Mouse (Mus musculus): ENCODE measurements around the gene Acat3. TPM values are rescaled to one million over a fixed set of nuclear protein-coding genes. Genes with fewer than 3 reads are reported as not detected.
A peak's percentile ranks its signal among the peaks of the same experiment; 100 is the strongest.
"Not testable (repeated sequence)": the region's sequence is repeated elsewhere in the genome, so short reads cannot be mapped to it uniquely, and the experiment has no call there.

Gene Acat3
- polyA plus RNA-seq, 2 experiments, result 3.9 to 4.4 TPM

DNA sequence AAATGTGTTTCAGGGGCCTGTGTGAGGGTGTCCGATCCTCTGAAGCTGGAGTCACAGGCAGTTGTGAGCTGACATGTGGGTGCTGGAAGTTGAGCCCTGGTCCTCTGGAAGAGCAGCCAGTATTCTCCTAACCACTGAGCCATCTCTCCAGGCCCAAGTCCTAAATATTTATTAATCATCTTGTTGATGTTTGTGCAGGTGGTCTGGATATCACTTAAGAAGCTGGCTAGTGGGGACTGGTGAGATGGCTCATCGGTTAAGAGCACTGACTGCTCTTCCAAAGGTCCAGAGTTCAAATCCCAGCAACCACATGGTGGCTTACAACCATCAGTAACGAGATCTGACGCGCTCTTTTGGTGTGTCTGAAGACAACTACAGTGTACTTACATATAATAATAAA lies 9.3 kb upstream of the Acat3 start:
- Histone ChIP-seq H3K4me1 (replicated peaks; ENCODE audit: control insufficient read depth in 2 of 2, insufficient read depth in 2 of 2, low read length in 1 of 2) (no peaks in the 10 kb centered on the region), H3K9ac (replicated peaks) (no peak overlapping the region), H3K36me3 (replicated peaks; ENCODE audit: control insufficient read depth, insufficient read depth, low read depth) (peaks cover 24% of the 10 kb centered on the region), H3K4me3 (ENCODE audit: insufficient read depth in 1 of 2, low read depth in 2 of 2, low read length in 2 of 2) (no peak overlapping the region), H3K27ac (no peak overlapping the region), H3K4me2 (ENCODE audit: low read depth) (no peak overlapping the region), H3K9me3 (ENCODE audit: control insufficient read depth, low read length) (no peaks in the 10 kb centered on the region), H3K27me3 (ENCODE audit: control insufficient read depth, insufficient read depth, low read length) (no peaks in the 10 kb centered on the region)
- ATAC-seq (ENCODE audit: insufficient read depth) (no peak), DNase-seq (ENCODE audit: low read depth in 3 of 3, low spot score in 3 of 3) (no peak)
- TF ChIP-seq CTCF (IDR thresholded peaks at IDR 0.05; ENCODE audit: low read depth) (no peak), EP300 (IDR thresholded peaks at IDR 0.05; ENCODE audit: low read depth) (no peak)
- 83% methylated on average over 5 of the region's 5 CpGs for WGBS (ENCODE audit: insufficient replicate concordance)

DNA sequence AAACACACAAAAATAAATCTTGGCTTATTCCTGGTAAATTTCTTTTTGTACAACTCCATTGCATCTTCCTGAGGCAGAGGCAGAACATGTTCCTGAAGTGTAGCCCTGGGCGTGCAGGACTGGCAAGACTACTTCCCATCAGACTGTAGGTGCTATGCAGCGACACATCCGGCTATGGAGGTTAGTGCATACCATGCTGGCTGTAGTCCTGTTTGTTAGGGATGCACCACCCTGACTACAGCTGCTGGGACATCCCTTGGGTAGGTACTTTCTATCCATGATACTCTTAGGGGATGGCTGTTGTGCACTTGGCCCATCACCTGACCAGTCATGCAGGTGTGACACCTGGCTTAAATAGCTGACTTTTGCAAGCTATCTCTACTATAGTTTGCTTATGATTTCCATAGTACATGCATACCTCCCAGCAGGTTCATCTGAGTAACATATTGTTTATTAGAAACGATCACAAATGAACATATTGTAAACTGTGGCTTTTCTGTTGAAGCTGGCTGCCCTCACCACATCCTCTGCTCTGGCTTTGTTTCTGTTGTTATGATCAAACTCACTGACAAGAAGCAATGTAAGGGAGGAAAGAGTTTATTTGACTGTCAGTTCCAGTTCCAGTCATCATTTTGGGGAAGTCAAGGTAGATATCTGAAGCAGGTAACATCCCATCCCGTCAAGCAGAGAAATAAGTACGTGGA lies 2.2 kb upstream of the Acat3 start:
- WGBS (ENCODE audit: insufficient replicate concordance), result 73% methylated on average over 6 of the region's 6 CpGs
- peaks cover 8% of the 10 kb centered on the region for H3K36me3 ChIP-seq (replicated peaks; ENCODE audit: control insufficient read depth, insufficient read depth, low read depth)
- H3K9ac ChIP-seq (replicated peaks), result no peak overlapping the region
- DNase-seq (ENCODE audit: low read depth in 3 of 3, low spot score in 3 of 3) (no peak), ATAC-seq (ENCODE audit: insufficient read depth) (no peak)
- TF ChIP-seq EP300 (IDR thresholded peaks at IDR 0.05; ENCODE audit: low read depth), result no peak
- no peak for TF ChIP-seq CTCF (IDR thresholded peaks at IDR 0.05; ENCODE audit: low read depth)
- H3K4me1 ChIP-seq (replicated peaks; ENCODE audit: control insufficient read depth in 2 of 2, insufficient read depth in 2 of 2, low read length in 1 of 2), result peaks cover 0 to 11% of the 10 kb centered on the region in 2 experiments; a peak in 3 of 4 replicates
- no peaks in the 10 kb centered on the region for H3K27me3 ChIP-seq (ENCODE audit: control insufficient read depth, insufficient read depth, low read length)
- no peaks in the 10 kb centered on the region for H3K9me3 ChIP-seq (ENCODE audit: control insufficient read depth, low read length)
- H3K4me3 ChIP-seq (ENCODE audit: insufficient read depth in 1 of 2, low read depth in 2 of 2, low read length in 2 of 2), result no peak overlapping the region
- no peak overlapping the region for H3K4me2 ChIP-seq (ENCODE audit: low read depth)
- no peak overlapping the region for H3K27ac ChIP-seq

DNA sequence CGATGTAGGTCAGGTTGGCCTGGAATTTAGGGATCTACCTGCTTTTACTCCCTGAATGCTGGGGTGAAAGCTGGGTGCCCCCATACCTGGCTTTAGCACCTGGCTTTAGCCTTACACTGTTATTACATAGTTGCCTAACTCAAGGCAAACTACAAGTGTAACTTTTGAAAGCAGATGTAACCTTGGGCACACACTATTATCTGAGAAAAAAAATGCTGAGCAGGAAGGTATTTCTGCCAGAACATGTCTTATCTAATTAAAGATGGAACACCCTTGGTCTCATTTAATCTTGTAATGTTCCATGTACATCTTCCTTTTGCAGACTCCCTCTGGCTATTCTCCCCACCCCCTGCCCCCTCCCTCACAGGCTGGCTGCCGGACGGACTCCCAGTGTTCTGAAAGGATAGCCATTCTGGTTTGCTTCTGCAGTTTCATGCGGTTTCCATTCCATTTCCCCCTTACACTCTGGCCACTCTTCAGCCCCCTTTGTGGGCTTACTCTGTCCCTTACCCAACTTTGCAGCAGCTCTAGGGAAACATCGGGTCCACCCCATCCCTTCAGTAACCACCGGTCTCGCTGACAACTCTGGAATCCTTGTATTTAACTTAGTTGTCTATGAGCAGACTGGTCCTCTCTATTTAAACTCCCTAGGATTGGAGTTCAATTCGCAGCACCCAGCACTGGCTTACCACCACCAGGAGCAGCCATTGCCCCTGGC lies 1.3 kb upstream of the Acat3 start:
- WGBS (ENCODE audit: insufficient replicate concordance), result 56% methylated on average over 8 of the region's 8 CpGs
- no peak overlapping the region for H3K4me2 ChIP-seq (ENCODE audit: low read depth)
- no peak overlapping the region for H3K27ac ChIP-seq
- no peak for DNase-seq (ENCODE audit: low read depth in 3 of 3, low spot score in 3 of 3)
- ATAC-seq (ENCODE audit: insufficient read depth), result no peak
- no peak overlapping the region for H3K4me3 ChIP-seq (ENCODE audit: insufficient read depth in 1 of 2, low read depth in 2 of 2, low read length in 2 of 2)
- H3K4me1 ChIP-seq (replicated peaks; ENCODE audit: control insufficient read depth in 2 of 2, insufficient read depth in 2 of 2, low read length in 1 of 2), result peaks cover 0 to 11% of the 10 kb centered on the region in 2 experiments; a peak in 3 of 4 replicates
- TF ChIP-seq EP300 (IDR thresholded peaks at IDR 0.05; ENCODE audit: low read depth) (no peak), CTCF (IDR thresholded peaks at IDR 0.05; ENCODE audit: low read depth) (no peak)
- peaks cover 7% of the 10 kb centered on the region for H3K36me3 ChIP-seq (replicated peaks; ENCODE audit: control insufficient read depth, insufficient read depth, low read depth)
- no peak overlapping the region for H3K9ac ChIP-seq (replicated peaks)
- H3K27me3 ChIP-seq (ENCODE audit: control insufficient read depth, insufficient read depth, low read length), result no peaks in the 10 kb centered on the region
- no peaks in the 10 kb centered on the region for H3K9me3 ChIP-seq (ENCODE audit: control insufficient read depth, low read length)

DNA sequence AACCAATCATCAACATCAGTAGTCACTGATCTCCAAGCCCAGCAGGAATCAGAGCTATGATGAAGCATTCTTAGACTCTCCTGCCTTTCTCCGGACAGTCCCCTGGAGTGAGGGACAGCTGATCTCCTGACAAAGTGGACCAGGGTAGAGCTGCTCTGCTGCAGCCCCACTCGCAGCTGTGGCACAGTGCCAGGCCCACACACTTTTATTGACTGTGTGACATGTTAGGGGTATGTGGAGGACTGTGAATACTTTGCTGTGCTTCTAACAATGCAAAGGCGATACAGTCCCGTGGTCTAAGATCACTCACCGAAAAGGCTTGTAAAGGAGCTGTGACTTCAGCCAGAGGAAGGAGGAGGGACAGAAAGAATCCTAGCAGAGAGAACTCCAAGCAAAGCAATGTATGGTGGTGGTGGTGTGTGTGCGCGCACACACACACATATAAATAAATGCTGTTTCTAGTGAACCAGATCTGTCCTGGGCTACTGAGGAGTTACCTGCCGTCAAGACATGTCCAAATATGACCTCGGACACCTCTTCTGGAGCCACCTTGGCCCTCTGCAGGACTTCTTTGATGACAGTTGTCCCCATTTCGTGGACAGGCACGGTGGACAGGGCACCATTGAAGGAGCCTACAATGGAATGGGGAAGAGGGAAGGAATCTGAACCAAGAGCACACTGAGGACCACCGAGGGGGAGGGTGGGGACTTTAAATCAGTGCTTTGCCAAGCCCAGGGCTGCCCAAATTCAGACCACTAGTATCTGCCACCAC lies 837 bp downstream of the Acat3 start:
- not testable (repeated sequence) for H3K27ac ChIP-seq; H3K36me3 ChIP-seq (replicated peaks; ENCODE audit: control insufficient read depth, insufficient read depth, low read depth); H3K9ac ChIP-seq (replicated peaks); DNase-seq (ENCODE audit: low read depth in 3 of 3, low spot score in 3 of 3); H3K9me3 ChIP-seq (ENCODE audit: control insufficient read depth, low read length); H3K27me3 ChIP-seq (ENCODE audit: control insufficient read depth, insufficient read depth, low read length)
- peak overlapping the region; percentile 47 for H3K4me2 ChIP-seq (ENCODE audit: low read depth)
- 62% methylated on average over 2 of the region's 12 CpGs for WGBS (ENCODE audit: insufficient replicate concordance)
- peak; percentile 19 for ATAC-seq (ENCODE audit: insufficient read depth)
- peaks cover 0 to 13% of the 10 kb centered on the region in 2 experiments; a peak in 3 of 4 replicates for H3K4me1 ChIP-seq (replicated peaks; ENCODE audit: control insufficient read depth in 2 of 2, insufficient read depth in 2 of 2, low read length in 1 of 2)
- peak overlapping the region; percentile 1 to 17; a peak in 1 of 4 replicates for H3K4me3 ChIP-seq (ENCODE audit: insufficient read depth in 1 of 2, low read depth in 2 of 2, low read length in 2 of 2)

DNA sequence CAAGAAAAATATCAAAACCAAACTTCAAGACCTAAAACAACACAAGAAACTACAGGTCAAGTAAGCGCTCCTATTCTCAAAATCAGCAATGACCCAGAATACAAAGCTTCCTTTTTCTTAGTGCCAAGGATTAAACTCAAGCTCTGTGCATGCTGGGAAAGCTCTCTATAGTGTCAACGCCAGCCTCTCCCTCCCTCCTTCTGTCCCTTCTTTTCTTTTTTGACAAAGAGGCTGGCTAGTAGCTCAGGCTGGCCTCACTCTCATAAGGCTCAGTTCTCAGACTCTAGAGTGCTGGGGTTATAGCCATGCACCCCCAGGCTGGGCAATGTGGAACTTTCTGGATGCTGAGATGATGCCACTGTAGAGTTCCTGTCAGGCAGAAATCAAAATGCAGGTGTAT lies 2.3 kb downstream of the Acat3 start:
- WGBS (ENCODE audit: insufficient replicate concordance), result 41% methylated on average over 2 of the region's 2 CpGs
- Histone ChIP-seq H3K9me3 (ENCODE audit: control insufficient read depth, low read length) (no peaks in the 10 kb centered on the region), H3K27ac (no peak overlapping the region), H3K4me1 (replicated peaks; ENCODE audit: control insufficient read depth in 2 of 2, insufficient read depth in 2 of 2, low read length in 1 of 2) (peaks cover 0 to 13% of the 10 kb centered on the region in 2 experiments; a peak in 3 of 4 replicates), H3K9ac (replicated peaks) (no peak overlapping the region), H3K4me2 (ENCODE audit: low read depth) (no peak overlapping the region), H3K36me3 (replicated peaks; ENCODE audit: control insufficient read depth, insufficient read depth, low read depth) (no peaks in the 10 kb centered on the region; the same call in 1 of the 2 replicates), H3K4me3 (ENCODE audit: insufficient read depth in 1 of 2, low read depth in 2 of 2, low read length in 2 of 2) (no peak overlapping the region), H3K27me3 (ENCODE audit: control insufficient read depth, insufficient read depth, low read length) (no peaks in the 10 kb centered on the region)
- ATAC-seq (ENCODE audit: insufficient read depth) (no peak), DNase-seq (ENCODE audit: low read depth in 3 of 3, low spot score in 3 of 3) (no peak)
- no peak for TF ChIP-seq CTCF (IDR thresholded peaks at IDR 0.05; ENCODE audit: low read depth)

All from liver, embryonic 14.5 days (tissue).